Mouse (Mus musculus) heart, adult 2 months (tissue): ENCODE data around the gene Hipk4. TPM values are rescaled to one million over a fixed set of nuclear protein-coding genes. Genes with fewer than 3 reads are reported as not detected.
"Not testable (repeated sequence)": the region's sequence is repeated elsewhere in the genome, so short reads cannot be mapped to it uniquely, and the experiment has no call there.

ENCODE experiments used
- DNase-seq, 2 experiments: peaks; one replicate each; pipeline ENCODE4 v3.0.0; 2021
- H3K27ac ChIP-seq: fragments of 200-600 bp; 2 replicates; pipeline ENCODE4 v1.8.1; 2022
- H3K27me3 ChIP-seq: fragments of 200-500 bp; 2 replicates; pipeline ENCODE4 v1.6.1; 2012; ENCODE audit warnings: mild to moderate bottlenecking, low read length, inconsistent platforms, mixed read lengths; ENCODE audit not compliant: control insufficient read depth, insufficient read depth
- H3K36me3 ChIP-seq: fragments of 200-500 bp; 2 replicates; pipeline ENCODE4 v1.6.1; 2012; ENCODE audit warnings: low read length, inconsistent platforms; ENCODE audit not compliant: control insufficient read depth, insufficient read depth
- H3K4me1 ChIP-seq: fragments of 200-500 bp; 2 replicates; pipeline ENCODE4 v1.6.1; 2011; ENCODE audit warnings: low read length; ENCODE audit not compliant: control insufficient read depth, insufficient read depth
- H3K4me3 ChIP-seq: fragments of 200-600 bp; 2 replicates; pipeline ENCODE4 v1.8.1; 2022
- H3K79me2 ChIP-seq: fragments of 200-500 bp; replicated peaks from 2 replicates; pipeline ENCODE4 v1.6.1; 2012; ENCODE audit warnings: mild to moderate bottlenecking, inconsistent platforms, low read length, moderate library complexity, mixed read lengths; ENCODE audit not compliant: control insufficient read depth, insufficient read depth
- H3K9ac ChIP-seq: fragments of 200-500 bp; 2 replicates; pipeline ENCODE4 v1.6.1; 2012; ENCODE audit warnings: low read depth, mild to moderate bottlenecking, control low read depth, inconsistent platforms, low read length, mixed read lengths
- CTCF ChIP-seq: fragments of 200-600 bp; IDR thresholded peaks from 2 replicates; pipeline ENCODE4 v1.8.1; 2022; ENCODE audit warnings: antibody characterized with exemption, mild to moderate bottlenecking, moderate library complexity
- EP300 ChIP-seq: fragments of 200-500 bp; IDR thresholded peaks from 2 replicates; pipeline ENCODE4 v1.6.1; 2011; ENCODE audit warnings: low read depth, low read length, control low read depth; ENCODE audit not compliant: insufficient read depth
- POLR2A ChIP-seq: fragments of 200-500 bp; IDR thresholded peaks from 2 replicates; pipeline ENCODE4 v1.6.1; 2011; ENCODE audit warnings: mild to moderate bottlenecking, low read depth, low read length, control low read depth; ENCODE audit not compliant: insufficient read depth
- WGBS: fragments of 180-500 bp; shearing (Covaris S2); methylation state at CpG from one replicate; pipeline ENCODE4 v1.1.7; 2018; 5-methylcytosine and 5-hydroxymethylcytosine counted together
- intact Hi-C: fragments of 180-260 bp; cut with DNase I; formaldehyde crosslinking; loops from one replicate; pipeline ENCODE4 v1.15.1; 2025
- polyA plus RNA-seq: library from polyadenylated mRNA; depleted of rRNA; stranded (reverse); fragments of >200 nt; gene quantifications from 2 replicates; pipeline ENCODE4 v1.2.3, GENCODE M21; 2012
- total RNA-seq, 2 experiments: library from RNA; stranded (reverse); gene quantifications; 2 replicates each; pipeline ENCODE4 v1.2.3; 2021

The Hipk4 gene
- total and polyA plus RNA-seq, 3 experiments, result 0.10 to 0.21 (median 0.14) TPM

DNA sequence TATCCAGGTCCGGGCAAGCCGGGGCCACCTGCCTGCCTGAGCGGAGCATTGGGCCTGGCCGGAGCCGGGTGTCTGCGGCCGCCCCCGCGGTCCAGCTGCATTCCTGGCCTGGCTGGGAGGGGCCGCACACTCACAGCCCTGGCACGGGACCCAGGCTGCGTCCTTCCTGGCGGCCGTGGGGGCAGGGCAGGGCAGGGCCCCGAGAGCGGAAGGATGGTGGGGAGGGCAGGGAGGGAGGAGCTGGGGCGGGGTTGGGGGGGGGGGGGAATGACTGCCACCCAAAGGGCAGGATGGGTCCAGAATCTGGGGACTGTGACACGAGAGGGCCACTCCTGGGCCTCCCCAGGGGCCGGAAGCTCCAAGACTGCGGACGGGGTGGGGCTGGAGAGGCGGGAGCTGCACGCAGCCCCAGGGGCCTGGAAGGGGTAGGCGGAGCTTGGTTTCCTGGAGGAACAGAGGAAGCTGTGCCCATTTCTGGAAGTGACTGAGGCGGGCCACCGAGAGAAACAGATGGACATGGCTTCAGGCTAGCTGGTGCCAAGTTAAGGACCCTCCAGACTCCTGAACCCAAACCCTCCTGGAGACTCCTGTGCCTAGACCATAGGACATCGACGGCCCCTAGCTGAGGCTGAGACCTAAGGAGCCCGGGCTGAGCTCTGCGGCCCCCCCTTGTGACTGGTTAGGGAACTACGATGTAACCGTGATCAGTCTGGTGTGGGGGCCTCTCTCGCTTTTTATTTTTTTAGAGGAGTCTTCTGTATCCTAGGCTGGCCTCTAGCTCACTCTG, 32.3 kb upstream of the Hipk4 start:
- WGBS, result under 1% methylated on average over 30 of the region's 33 CpGs
- intact Hi-C loops, result loop anchor here (1.0 to 5.0 kb wide), 4 partner anchors 11 to 312 kb away; no protein-coding TSS in a partner anchor
- TF ChIP-seq EP300 (0 out of 2 replicates have a peak, but pooled peaks have one; percentile 10), CTCF (no peak), POLR2A (peak; percentile 59)
- Histone ChIP-seq H3K27ac (peak overlapping the region; percentile 96), H3K79me2 (no peaks in the 10 kb centered on the region; the same call in 1 of the 2 replicates), H3K9ac (peak overlapping the region; percentile 64), H3K36me3 (peaks cover 10% of the 10 kb centered on the region), H3K27me3 (no peaks in the 10 kb centered on the region), H3K4me1 (peaks cover 16% of the 10 kb centered on the region), H3K4me3 (peak overlapping the region; percentile 51)
- peak; percentile 96 to 97 for DNase-seq

GRCm38 (mm10) chr7:27491856-27492255, 31.2 kb upstream of the Hipk4 start:
- Histone ChIP-seq H3K9ac (no peak overlapping the region), H3K4me3 (no peak overlapping the region), H3K27ac (peak overlapping the region; percentile 96), H3K36me3 (peaks cover 10% of the 10 kb centered on the region), H3K27me3 (no peaks in the 10 kb centered on the region), H3K4me1 (peaks cover 16% of the 10 kb centered on the region), H3K79me2 (no peaks in the 10 kb centered on the region; the same call in 1 of the 2 replicates)
- TF ChIP-seq CTCF (no peak), POLR2A (no peak), EP300 (no peak)
- intact Hi-C loops, result loop anchor here (2.0 to 5.0 kb wide), 3 partner anchors 17 to 310 kb away; no protein-coding TSS in a partner anchor
- WGBS, result 63% methylated on average over 7 of the region's 7 CpGs
- peak in 1 of 2 experiments; percentile 27 for DNase-seq

DNA sequence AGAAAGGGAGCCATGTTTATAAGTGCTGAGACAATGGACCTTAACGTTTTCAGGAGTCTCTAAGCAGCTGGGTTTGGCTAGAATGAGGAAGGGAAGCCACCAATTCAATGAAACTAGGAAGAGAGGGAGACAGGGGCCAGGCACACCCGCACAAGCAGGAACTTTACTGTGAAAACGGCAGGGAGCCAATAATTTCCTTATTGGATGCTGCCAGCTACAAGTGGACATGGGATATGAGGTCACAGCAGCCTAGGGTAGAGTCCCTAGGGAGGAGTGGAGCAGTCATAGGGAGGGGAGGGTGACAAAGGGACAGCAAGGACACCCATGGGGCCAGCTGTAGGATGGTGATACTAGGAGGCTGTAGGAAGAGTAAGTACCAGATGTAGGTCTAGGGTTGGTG, 30.0 kb upstream of the Hipk4 start:
- no peak overlapping the region for H3K9ac ChIP-seq
- H3K27ac ChIP-seq, result no peak overlapping the region
- H3K4me1 ChIP-seq, result peaks cover 16% of the 10 kb centered on the region
- intact Hi-C loops, result loop anchor here (5.0 kb wide), 2 partner anchors 161 to 309 kb away; no protein-coding TSS in a partner anchor
- WGBS, result 28% methylated on average over 3 of the region's 3 CpGs
- H3K27me3 ChIP-seq, result no peaks in the 10 kb centered on the region
- no peaks in the 10 kb centered on the region; the same call in 1 of the 2 replicates for H3K79me2 ChIP-seq
- H3K4me3 ChIP-seq, result no peak overlapping the region
- DNase-seq, result no peak
- TF ChIP-seq POLR2A, result no peak
- no peak for TF ChIP-seq CTCF
- no peak for TF ChIP-seq EP300
- H3K36me3 ChIP-seq, result peaks cover 10% of the 10 kb centered on the region

DNA sequence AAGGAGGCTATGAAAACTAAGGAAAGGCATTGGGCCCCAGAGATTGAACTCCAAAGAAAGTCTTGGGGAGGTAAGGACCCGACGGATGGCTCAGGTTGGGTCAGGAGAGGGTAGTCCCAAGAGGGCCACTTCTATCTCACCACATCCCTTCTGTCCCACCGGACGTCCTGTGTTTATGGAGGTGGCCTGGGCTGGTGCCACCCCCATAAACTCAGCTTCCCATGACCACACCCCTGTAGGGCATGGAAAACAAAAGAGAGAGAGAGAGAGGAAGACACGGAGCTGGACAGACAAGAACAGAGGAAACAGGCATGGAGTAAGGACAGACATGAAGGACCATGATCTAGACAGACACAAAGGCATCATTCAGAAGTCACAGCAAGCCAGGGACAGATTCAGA, 29.6 kb upstream of the Hipk4 start:
- DNase-seq, result no peak
- H3K27ac ChIP-seq, result no peak overlapping the region
- H3K9ac ChIP-seq, result no peak overlapping the region
- H3K79me2 ChIP-seq, result no peaks in the 10 kb centered on the region; the same call in 1 of the 2 replicates
- WGBS, result 48% methylated on average over 5 of the region's 5 CpGs
- TF ChIP-seq EP300, result no peak
- no peak for TF ChIP-seq POLR2A
- no peak for TF ChIP-seq CTCF
- no peaks in the 10 kb centered on the region for H3K27me3 ChIP-seq
- H3K4me3 ChIP-seq, result no peak overlapping the region
- peaks cover 8% of the 10 kb centered on the region for H3K36me3 ChIP-seq
- peaks cover 16% of the 10 kb centered on the region for H3K4me1 ChIP-seq
- intact Hi-C loops, result loop anchor here (5.0 kb wide), 2 partner anchors 161 to 309 kb away; no protein-coding TSS in a partner anchor

GRCm38 (mm10) chr7:27494659-27495367, 28.3 kb upstream of the Hipk4 start:
- not testable (repeated sequence) for H3K4me3 ChIP-seq, H3K36me3 ChIP-seq, H3K27me3 ChIP-seq, H3K79me2 ChIP-seq, H3K9ac ChIP-seq, H3K27ac ChIP-seq, DNase-seq
- 93% methylated on average over 9 of the region's 9 CpGs for WGBS
- intact Hi-C loops, result loop anchor here (5.0 kb wide), 2 partner anchors 163 to 307 kb away; no protein-coding TSS in a partner anchor
- H3K4me1 ChIP-seq, result peaks cover 12% of the 10 kb centered on the region

- 62% methylated on average over 3 of the region's 3 CpGs for WGBS
- Histone ChIP-seq H3K79me2 (no peaks in the 10 kb centered on the region), H3K36me3 (no peaks in the 10 kb centered on the region), H3K4me1 (peaks cover 4% of the 10 kb centered on the region), H3K9ac (no peak within 1 kb of the TSS), H3K4me3 (no peak within 1 kb of the TSS), H3K27ac (no peak within 1 kb of the TSS), H3K27me3 (no peaks in the 10 kb centered on the region)
- no peak for DNase-seq
- no peak for TF ChIP-seq POLR2A
- TF ChIP-seq EP300, result no peak
- TF ChIP-seq CTCF, result no peak
- intact Hi-C loops, result no loop called here
Observed at GRCm38 (mm10) chr7:27499036-27499435, 24.0 kb upstream of the Hipk4 start, which contains the start of gene Prx. Gene Prx, plus strand, starts transcription at chr7:27499324.
